Mouse (Mus musculus) limb, embryonic 15.5 days (tissue): ENCODE measurements around the gene Mpv17l. TPM values are rescaled to one million over a fixed set of nuclear protein-coding genes. Genes with fewer than 3 reads are reported as not detected.
"Not testable (repeated sequence)": the region's sequence is repeated elsewhere in the genome, so short reads cannot be mapped to it uniquely, and the experiment has no call there.

Experiments used
- ATAC-seq: fragments of 200-750 bp; cut with Nextera tagmentation; 2 replicates; pipeline ENCODE4 v1.8.0; 2017; ENCODE audit warnings: low read depth, moderate TSS enrichment; ENCODE audit not compliant: insufficient number of reproducible peaks, low FRiP score, low TSS enrichment
- H3K27ac ChIP-seq: fragments of 300-500 bp; sonication (generic); 2 replicates; pipeline ENCODE4 v1.5.1; 2015; ENCODE audit warnings: moderate library complexity, mild to moderate bottlenecking, inconsistent platforms
- H3K27me3 ChIP-seq: fragments of 300-500 bp; sonication (generic); 2 replicates; pipeline ENCODE4 v1.6.1; 2015; ENCODE audit warnings: inconsistent platforms
- H3K36me3 ChIP-seq: fragments of 300-500 bp; sonication (generic); 2 replicates; pipeline ENCODE4 v1.6.1; 2015; ENCODE audit warnings: inconsistent platforms
- H3K4me1 ChIP-seq: fragments of 300-500 bp; sonication (generic); 2 replicates; pipeline ENCODE4 v1.6.1; 2015; ENCODE audit warnings: inconsistent platforms
- H3K4me2 ChIP-seq: fragments of 300-500 bp; sonication (generic); 2 replicates; pipeline ENCODE4 v1.6.1; 2015; ENCODE audit warnings: mild to moderate bottlenecking, inconsistent platforms
- H3K4me3 ChIP-seq: fragments of 300-500 bp; sonication (generic); 2 replicates; pipeline ENCODE4 v1.5.1; 2015; ENCODE audit warnings: mild to moderate bottlenecking, inconsistent platforms
- H3K9ac ChIP-seq: fragments of 300-500 bp; sonication (generic); 2 replicates; pipeline ENCODE4 v1.6.1; 2015; ENCODE audit warnings: inconsistent platforms
- H3K9me3 ChIP-seq: fragments of 300-500 bp; sonication (generic); 2 replicates; pipeline ENCODE4 v1.6.1; 2016; ENCODE audit warnings: inconsistent platforms
- WGBS: fragments of 180-500 bp; shearing (Covaris S2); methylation state at CpG from one replicate; pipeline ENCODE4 v1.1.7; 2015; 5-methylcytosine and 5-hydroxymethylcytosine counted together
- polyA plus RNA-seq: library from polyadenylated mRNA; unstranded; fragments of >200 nt; fragmentation: Nextera tagmentation; extraction: Ambion mirVana; gene quantifications from 2 replicates; pipeline ENCODE4 v1.2.1, GENCODE M21; 2015

The Mpv17l gene
- polyA plus RNA-seq, 1 experiment from 2014 or later = 6.3 TPM

- 1% methylated on average over 34 of the region's 34 CpGs for WGBS
- no peaks in the 10 kb centered on the region for H3K36me3 ChIP-seq
Observed at GRCm38 (mm10) chr16:13940847-13941395, 38.0 kb downstream of the Mpv17l start.

GRCm38 (mm10) chr16:13944178-13944577 is 41.2 kb downstream of the Mpv17l start:
- H3K27ac ChIP-seq = no peak overlapping the region
- no peak for ATAC-seq
- peaks cover 8% of the 10 kb centered on the region for H3K27me3 ChIP-seq
- no peak overlapping the region for H3K4me3 ChIP-seq
- WGBS = 33% methylated on average over 4 of the region's 4 CpGs
- H3K9me3 ChIP-seq = no peaks in the 10 kb centered on the region
- no peaks in the 10 kb centered on the region for H3K36me3 ChIP-seq
- no peak overlapping the region for H3K4me2 ChIP-seq
- H3K4me1 ChIP-seq = peaks cover 12% of the 10 kb centered on the region
- no peak overlapping the region for H3K9ac ChIP-seq

More at GRCm38 (mm10) chr16:13940847-13941395, 38.0 kb downstream of the Mpv17l start:
- peak overlapping the region; percentile 57 for H3K4me3 ChIP-seq
- H3K9ac ChIP-seq = peak overlapping the region; percentile 43
- peaks cover 12% of the 10 kb centered on the region for H3K4me1 ChIP-seq
- peaks cover 8% of the 10 kb centered on the region for H3K27me3 ChIP-seq
- no peak overlapping the region for H3K27ac ChIP-seq
- 0 out of 2 replicates have a peak, but pooled peaks have one; percentile 54 for ATAC-seq
- H3K4me2 ChIP-seq = peak overlapping the region; percentile 96
- no peaks in the 10 kb centered on the region for H3K9me3 ChIP-seq

- Histone ChIP-seq H3K4me3 (no peak overlapping the region), H3K9me3 (no peaks in the 10 kb centered on the region), H3K27ac (0 out of 2 replicates have a peak overlapping the region, but pooled peaks have one; percentile 5), H3K9ac (no peak overlapping the region), H3K36me3 (no peaks in the 10 kb centered on the region), H3K4me1 (peaks cover 12% of the 10 kb centered on the region), H3K4me2 (no peak overlapping the region), H3K27me3 (peaks cover 8% of the 10 kb centered on the region)
- ATAC-seq = no peak
- WGBS = 63% methylated on average over 5 of the region's 5 CpGs
Observed at GRCm38 (mm10) chr16:13944752-13945151, 41.8 kb downstream of the Mpv17l start.

GRCm38 (mm10) chr16:13945153-13945552 is 42.2 kb downstream of the Mpv17l start:
- Histone ChIP-seq H3K9me3 (no peaks in the 10 kb centered on the region), H3K4me2 (no peak overlapping the region), H3K4me3 (no peak overlapping the region), H3K36me3 (no peaks in the 10 kb centered on the region), H3K9ac (no peak overlapping the region), H3K4me1 (peaks cover 12% of the 10 kb centered on the region), H3K27me3 (peaks cover 8% of the 10 kb centered on the region), H3K27ac (0 out of 2 replicates have a peak overlapping the region, but pooled peaks have one; percentile 5)
- ATAC-seq = no peak
- WGBS = 68% methylated on average over 4 of the region's 4 CpGs

- H3K36me3 ChIP-seq = no peaks in the 10 kb centered on the region
- 87% methylated on average over 1 of the region's 1 CpGs for WGBS
- no peak overlapping the region for H3K4me3 ChIP-seq
- peaks cover 5% of the 10 kb centered on the region for H3K27me3 ChIP-seq
- no peak overlapping the region for H3K4me2 ChIP-seq
- H3K27ac ChIP-seq = no peak overlapping the region
- no peak for ATAC-seq
- peaks cover 2% of the 10 kb centered on the region; the same call in 1 of the 2 replicates for H3K4me1 ChIP-seq
- no peak overlapping the region for H3K9ac ChIP-seq
- H3K9me3 ChIP-seq = no peaks in the 10 kb centered on the region
Observed at GRCm38 (mm10) chr16:13946306-13946705, 43.3 kb downstream of the Mpv17l start.

- H3K4me2 ChIP-seq = no peak overlapping the region
- no peak for ATAC-seq
- H3K9ac ChIP-seq = no peak overlapping the region
- H3K27ac ChIP-seq = no peak overlapping the region
- no peaks in the 10 kb centered on the region for H3K27me3 ChIP-seq
- H3K4me1 ChIP-seq = no peaks in the 10 kb centered on the region
- WGBS = 72% methylated on average over 3 of the region's 3 CpGs
- H3K4me3 ChIP-seq = no peak overlapping the region
- no peaks in the 10 kb centered on the region for H3K9me3 ChIP-seq
- no peaks in the 10 kb centered on the region for H3K36me3 ChIP-seq
Observed at GRCm38 (mm10) chr16:13951245-13951644, 48.3 kb downstream of the Mpv17l start.

- H3K27me3 ChIP-seq = no peaks in the 10 kb centered on the region
- no peak overlapping the region for H3K9ac ChIP-seq
- 21% methylated on average over 1 of the region's 1 CpGs for WGBS
- no peaks in the 10 kb centered on the region for H3K9me3 ChIP-seq
- no peak overlapping the region for H3K4me2 ChIP-seq
- H3K4me1 ChIP-seq = no peaks in the 10 kb centered on the region
- no peak overlapping the region for H3K27ac ChIP-seq
- H3K36me3 ChIP-seq = no peaks in the 10 kb centered on the region
- no peak overlapping the region for H3K4me3 ChIP-seq
- no peak for ATAC-seq
Observed at GRCm38 (mm10) chr16:13962053-13962452, 59.1 kb downstream of the Mpv17l start.

- H3K4me3 ChIP-seq = no peak overlapping the region
- H3K9me3 ChIP-seq = no peaks in the 10 kb centered on the region
- no peak for ATAC-seq
- no peak overlapping the region for H3K27ac ChIP-seq
- 76% methylated on average over 1 of the region's 1 CpGs for WGBS
- H3K4me2 ChIP-seq = no peak overlapping the region
- H3K27me3 ChIP-seq = no peaks in the 10 kb centered on the region
- H3K9ac ChIP-seq = no peak overlapping the region
- H3K4me1 ChIP-seq = no peaks in the 10 kb centered on the region
- no peaks in the 10 kb centered on the region for H3K36me3 ChIP-seq
Observed at GRCm38 (mm10) chr16:13969096-13969495, 66.1 kb downstream of the Mpv17l start.

GRCm38 (mm10) chr16:13972051-13972450 is 69.1 kb downstream of the Mpv17l start:
- Histone ChIP-seq H3K36me3 (no peaks in the 10 kb centered on the region), H3K27ac (no peak overlapping the region), H3K9ac (no peak overlapping the region), H3K4me1 (no peaks in the 10 kb centered on the region), H3K4me3 (no peak overlapping the region), H3K9me3 (no peaks in the 10 kb centered on the region), H3K27me3 (no peaks in the 10 kb centered on the region), H3K4me2 (no peak overlapping the region)
- ATAC-seq = no peak
- 84% methylated on average over 8 of the region's 8 CpGs for WGBS

- not testable (repeated sequence) for ATAC-seq, H3K9ac ChIP-seq, H3K4me3 ChIP-seq, H3K4me2 ChIP-seq, H3K27ac ChIP-seq, H3K4me1 ChIP-seq, H3K36me3 ChIP-seq, H3K9me3 ChIP-seq, H3K27me3 ChIP-seq
- 80% methylated on average over 4 of the region's 4 CpGs for whole genome bisulfite sequencing
Observed at GRCm38 (mm10) chr16:13976358-13976896, 73.5 kb downstream of the Mpv17l start.

GRCm38 (mm10) chr16:13977026-13977425 is 74.1 kb downstream of the Mpv17l start:
- H3K27me3 ChIP-seq, ATAC-seq, H3K4me1 ChIP-seq, H3K9me3 ChIP-seq, H3K4me3 ChIP-seq, H3K4me2 ChIP-seq, H3K36me3 ChIP-seq, H3K27ac ChIP-seq, H3K9ac ChIP-seq: not testable (repeated sequence)
- WGBS = 66% methylated on average over 1 of the region's 1 CpGs

GRCm38 (mm10) chr16:13981726-13982125 is 78.8 kb downstream of the Mpv17l start:
- not testable (repeated sequence) for H3K9ac ChIP-seq, H3K4me1 ChIP-seq, H3K27ac ChIP-seq, ATAC-seq, H3K9me3 ChIP-seq, H3K4me2 ChIP-seq, H3K27me3 ChIP-seq, H3K36me3 ChIP-seq, H3K4me3 ChIP-seq
- WGBS = 83% methylated on average over 3 of the region's 3 CpGs
